Mouse (Mus musculus): ENCODE data around the gene Upf2.
"Not testable (repeated sequence)": the region's sequence is repeated elsewhere in the genome, so short reads cannot be mapped to it uniquely, and the experiment has no call there.

Gene Upf2

DNA sequence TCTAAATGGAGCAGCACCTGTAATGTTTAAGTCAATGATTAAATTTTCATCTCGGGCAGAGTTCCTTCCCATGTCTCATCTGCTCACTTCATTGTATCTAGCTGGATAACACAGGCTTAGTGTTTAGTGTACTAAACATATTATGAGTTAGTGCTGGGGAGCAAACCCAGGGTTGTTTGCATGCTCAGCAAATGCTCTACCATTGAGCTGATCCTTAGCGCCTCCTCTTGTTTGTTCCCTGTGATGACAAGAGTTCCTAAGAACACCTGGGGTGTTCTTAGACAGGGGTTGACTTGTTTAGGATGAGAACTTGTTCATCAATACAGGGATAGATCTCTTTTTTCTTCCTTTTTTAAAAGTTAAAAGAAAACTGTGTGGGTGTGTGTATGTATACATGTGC is 2.3 kb upstream of the Upf2 start:
- DNase-seq (ENCODE audit: extremely low read depth, low read depth): no peak

DNA sequence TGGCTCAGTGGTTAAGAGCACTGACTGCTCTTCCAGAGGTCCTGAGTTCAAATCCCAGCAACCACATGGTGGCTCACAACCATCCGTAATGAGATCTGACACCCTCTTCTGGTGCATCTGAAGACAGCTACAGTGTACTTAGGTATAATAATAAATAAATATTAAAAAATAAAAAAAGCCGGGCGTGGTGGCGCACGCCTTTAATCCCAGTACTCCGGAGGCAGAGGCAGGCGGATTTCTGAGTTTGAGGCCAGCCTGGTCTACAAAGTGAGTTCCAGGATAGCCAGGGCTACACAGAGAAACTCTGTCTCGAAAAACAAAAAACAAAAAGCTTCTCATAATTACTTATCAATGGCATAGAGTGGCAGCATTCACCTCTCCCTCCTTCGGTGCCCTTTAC is 1.4 kb upstream of the Upf2 start:
- DNase-seq (ENCODE audit: extremely low read depth, low read depth): not testable (repeated sequence)

DNA sequence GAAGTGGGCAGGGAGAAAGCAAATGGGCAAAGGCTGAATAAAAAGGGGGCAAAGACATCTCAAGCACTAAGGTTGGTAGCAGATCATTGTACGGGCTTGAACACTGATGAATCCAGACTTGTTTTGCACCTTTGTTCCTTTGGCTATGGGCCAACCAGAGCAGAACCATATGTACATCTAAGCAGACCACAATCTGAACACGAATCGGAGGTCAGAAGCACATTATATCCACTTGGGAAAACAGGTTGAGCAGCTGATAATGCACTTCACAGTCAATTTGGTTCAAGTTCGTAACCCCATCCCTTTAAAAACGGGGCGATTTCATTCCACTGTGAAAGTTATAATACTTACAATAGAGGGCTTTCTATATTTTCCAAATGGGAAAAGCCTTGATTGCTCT is 964 bp upstream of the Upf2 start:
- DNase-seq (ENCODE audit: extremely low read depth, low read depth): no peak

DNA sequence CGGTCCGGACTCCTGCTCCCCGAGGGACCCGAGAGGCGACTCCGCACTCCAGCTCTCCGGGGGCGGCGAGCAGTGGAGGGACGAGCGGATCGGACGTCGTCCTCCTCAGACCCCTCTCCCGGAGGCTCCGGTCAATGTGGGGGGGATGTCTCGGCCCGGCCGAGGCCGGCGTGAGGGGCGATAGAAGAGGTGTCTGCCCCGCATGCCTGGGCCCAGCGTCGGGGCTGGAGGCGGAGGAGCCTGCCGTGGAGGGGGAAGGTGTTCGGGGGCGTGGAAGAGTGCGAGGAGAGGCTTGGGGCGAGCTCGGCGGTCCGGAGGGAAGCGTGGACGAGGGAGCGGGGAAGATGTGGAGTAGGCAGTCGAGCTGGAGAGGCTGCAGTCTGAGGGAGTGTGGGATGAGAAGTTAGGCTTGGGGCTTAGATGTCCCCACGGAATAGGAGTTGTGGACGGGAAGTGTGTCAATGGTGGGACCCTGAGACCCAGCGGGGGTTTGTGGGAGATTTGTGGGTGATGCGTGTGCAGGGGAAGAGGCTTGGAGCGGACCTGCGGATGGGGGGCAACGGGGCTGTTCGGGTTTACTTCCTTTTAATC is 447 bp downstream of the Upf2 start:
- DNase-seq (ENCODE audit: extremely low read depth, low read depth): peak; percentile 41

DNA sequence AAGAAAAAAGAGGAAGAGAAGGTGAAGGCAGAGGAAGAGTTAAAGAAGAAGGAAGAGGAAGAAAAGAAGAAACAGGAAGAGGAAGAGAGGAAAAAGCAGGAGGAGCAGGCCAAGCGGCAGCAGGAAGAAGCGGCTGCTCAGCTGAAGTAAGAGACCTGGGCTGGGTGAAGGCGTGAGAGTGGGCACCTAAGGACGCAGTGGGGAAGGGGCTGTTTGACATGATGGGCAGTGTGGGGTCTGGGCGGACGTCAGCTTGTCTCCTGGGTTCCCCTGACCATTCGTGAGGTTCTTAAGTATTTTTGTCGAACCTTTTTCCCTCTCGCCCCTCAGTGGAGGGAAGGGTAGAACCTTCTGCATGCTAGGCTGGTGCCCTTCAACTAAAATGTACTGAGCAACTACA is 6.4 kb downstream of the Upf2 start:
- DNase-seq (ENCODE audit: extremely low read depth, low read depth): no peak

DNA sequence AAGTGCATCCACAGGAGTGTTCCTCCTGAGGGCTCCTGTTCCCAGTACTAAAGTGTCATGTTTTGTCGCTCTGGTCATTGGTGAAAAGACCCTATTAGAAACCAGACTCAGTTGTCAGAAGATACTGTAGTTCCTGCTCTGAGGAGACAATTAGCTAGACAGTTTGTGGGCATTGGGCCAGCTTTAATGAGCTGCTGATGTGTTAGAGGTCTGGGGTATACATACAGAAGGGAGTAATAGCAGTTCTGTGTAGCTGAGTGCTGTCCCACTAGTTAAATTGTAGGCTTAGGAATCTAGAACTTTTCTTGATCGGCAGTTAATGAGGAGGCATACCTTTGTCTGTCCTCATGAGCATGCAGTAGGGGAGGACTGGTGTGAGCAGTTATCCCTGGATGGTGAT is 11.0 kb downstream of the Upf2 start:
- no peak for DNase-seq (ENCODE audit: extremely low read depth, low read depth)

DNA sequence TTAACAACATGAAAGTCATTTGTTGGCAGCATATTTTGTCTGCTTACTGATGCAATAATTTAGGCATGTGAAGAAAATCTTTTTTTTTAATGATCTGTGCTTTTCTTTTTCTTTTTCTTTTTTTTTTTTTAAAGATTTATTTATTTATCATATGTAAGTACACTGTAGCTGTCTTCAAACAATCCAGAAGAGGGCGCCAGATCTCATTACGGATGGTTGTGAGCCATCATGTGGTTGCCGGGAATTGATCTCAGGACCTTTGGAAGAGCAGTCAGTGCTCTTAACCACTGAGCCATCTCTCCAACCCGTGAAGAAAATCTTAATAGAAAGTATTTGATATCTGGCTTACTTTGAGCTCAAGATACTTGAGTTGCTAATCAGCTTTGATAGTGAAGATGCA is 12.5 kb downstream of the Upf2 start:
- DNase-seq (ENCODE audit: extremely low read depth, low read depth): not testable (repeated sequence)

DNA sequence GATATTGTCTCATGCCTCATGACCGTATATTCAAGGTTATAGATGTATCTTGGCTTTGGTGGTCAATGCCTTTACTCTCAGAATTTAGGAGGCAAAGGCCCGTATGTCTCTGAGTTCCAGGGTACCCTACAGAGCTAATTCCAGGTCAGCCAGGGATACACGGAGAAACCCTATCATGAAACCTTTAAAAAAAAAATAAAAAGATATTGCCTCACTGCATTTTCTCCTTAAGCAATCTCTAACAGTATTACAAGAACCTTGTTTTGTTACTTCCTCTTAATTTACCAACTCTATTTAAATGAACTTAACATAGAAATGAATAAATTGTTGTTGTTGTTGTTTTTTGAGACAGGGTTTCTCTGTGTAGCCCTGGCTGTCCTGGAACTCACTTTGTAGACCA is 14.7 kb downstream of the Upf2 start:
- DNase-seq (ENCODE audit: extremely low read depth, low read depth): no peak

DNA sequence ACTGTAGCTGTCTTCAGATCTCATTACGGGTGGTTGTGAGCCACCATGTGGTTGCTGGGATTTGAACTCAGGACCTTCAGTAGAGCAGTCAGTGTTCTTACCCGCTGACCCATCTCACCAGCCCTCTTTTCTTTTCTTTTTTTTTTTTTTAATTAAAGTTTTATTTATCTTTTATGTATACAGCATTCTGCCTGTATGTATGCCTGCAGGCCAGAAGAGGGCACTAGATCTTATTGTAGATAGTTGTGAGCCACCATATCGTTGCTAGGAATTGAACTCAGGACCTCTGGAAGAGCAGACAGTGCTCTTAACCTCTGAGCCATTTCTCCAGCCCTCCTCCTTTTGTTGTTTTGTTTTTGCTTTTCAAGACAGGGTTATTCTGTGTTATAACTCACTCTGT is 19.4 kb downstream of the Upf2 start:
- not testable (repeated sequence) for DNase-seq (ENCODE audit: extremely low read depth, low read depth)

DNA sequence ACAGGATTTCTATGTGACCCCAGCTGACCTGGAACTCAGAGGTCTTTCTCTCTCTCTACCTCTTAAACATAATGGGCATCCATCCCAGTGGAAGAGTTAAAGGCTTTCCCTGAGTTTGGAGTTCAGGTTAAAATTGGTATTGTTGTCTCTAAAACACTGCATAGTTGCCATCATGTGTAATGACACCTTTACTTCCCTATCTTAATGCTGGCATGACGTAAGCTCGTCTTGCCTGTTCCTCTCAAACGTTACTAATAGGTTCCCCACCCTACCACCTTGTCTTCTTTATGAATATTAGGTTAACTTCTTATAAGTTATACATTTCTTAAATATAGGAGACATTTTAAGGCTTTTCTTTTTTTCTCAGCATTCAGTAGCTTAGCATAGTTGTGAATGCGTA is 26.3 kb downstream of the Upf2 start:
- no peak for DNase-seq (ENCODE audit: extremely low read depth, low read depth)

DNA sequence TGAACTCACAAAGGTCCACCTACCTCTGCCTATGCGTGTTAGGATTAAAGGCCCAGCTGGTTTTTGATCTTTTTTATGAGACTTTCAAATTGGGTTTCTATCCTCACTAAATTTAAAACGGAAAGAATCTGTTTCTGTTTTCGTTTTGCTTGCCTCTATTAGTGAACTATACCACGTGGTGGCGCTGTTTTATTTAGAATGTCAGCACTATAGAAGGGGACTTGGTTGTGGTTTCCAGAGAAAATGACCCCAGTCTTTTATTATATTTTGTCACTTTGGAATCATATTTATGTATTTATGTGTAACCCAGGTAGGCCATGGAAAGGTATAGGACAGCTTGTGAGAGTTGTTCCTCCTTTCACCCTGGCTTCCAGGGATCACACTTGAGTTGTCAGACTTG is 44.3 kb downstream of the Upf2 start:
- DNase-seq (ENCODE audit: extremely low read depth, low read depth): peak; percentile 12

DNA sequence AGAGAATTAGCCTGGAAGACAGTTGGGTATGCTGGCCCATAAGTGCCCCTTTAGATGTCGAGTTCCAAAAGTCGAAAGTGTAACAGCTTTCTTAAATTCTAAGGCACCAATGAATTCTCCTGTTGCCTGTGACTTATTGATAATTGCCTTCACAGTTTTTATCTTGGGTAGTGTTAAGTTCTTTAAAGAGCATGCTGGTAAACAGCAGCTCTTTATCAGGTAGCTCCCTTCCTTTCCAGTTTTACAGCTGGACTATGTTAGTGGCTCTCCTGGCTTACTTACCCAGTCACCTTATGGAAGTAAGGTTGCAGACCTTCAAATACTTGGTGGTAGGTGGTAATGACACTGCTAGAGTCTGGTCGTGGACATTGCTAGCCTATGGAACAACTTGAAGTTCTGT is 52.7 kb downstream of the Upf2 start:
- DNase-seq (ENCODE audit: extremely low read depth, low read depth): no peak

DNA sequence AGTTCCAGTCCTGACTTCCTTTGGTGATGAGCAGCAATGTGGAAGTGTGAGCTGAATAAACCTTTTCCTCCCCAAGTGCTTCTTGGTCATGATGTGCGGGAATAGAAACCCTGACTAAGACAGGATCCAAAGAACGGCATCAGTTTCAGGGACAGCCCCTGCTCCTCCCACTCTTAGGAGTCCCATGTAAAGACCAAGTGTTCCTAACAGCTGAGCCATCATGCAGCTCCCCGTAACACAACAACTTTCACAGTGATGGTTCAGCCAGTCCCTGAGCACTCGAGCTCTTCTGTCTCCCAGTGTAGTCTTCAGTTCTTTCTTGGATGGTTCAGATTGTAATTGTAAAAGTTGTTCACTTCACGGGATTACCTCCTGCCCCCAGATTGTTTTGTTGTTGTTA is 63.3 kb downstream of the Upf2 start:
- no peak for DNase-seq (ENCODE audit: extremely low read depth, low read depth)

DNA sequence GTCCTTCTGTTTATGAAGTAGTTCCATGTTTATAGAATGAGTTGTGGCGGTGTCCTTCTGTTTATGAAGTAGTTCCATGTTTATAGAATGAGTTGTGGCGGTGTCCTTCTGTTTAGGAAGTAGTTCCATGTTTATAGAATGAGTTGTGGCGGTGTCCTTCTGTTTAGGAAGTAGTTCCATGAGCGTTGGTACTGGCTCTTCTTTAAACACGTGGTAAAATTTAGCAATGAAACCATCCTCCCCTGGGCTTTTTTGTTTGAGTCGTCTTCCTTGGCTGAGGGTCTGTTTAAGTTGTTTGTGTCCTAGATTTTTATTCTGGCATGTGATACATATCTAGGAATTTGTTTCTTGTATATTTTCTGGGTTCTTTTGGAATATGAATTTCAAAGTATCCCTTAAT is 63.9 kb downstream of the Upf2 start:
- DNase-seq (ENCODE audit: extremely low read depth, low read depth): not testable (repeated sequence)

DNA sequence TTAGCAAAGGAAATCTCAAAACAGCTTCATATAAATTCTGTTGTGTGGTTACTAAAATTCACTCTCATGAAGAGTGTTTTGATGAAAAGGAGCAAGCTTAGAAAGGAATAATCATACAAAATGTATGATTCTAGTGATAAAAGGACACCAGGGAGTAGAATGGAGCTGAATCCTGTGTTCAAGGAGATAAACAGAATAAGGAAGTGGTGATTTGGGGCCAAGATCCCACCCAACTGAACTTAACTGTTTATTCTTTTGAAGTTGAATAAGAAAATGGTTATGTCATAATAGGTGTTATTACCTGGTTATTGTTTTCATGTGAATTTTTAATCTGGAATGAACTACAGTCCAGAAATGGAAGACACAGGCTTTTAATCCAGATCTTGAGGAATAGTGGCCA is 69.3 kb downstream of the Upf2 start:
- DNase-seq (ENCODE audit: extremely low read depth, low read depth): peak; percentile 6

DNA sequence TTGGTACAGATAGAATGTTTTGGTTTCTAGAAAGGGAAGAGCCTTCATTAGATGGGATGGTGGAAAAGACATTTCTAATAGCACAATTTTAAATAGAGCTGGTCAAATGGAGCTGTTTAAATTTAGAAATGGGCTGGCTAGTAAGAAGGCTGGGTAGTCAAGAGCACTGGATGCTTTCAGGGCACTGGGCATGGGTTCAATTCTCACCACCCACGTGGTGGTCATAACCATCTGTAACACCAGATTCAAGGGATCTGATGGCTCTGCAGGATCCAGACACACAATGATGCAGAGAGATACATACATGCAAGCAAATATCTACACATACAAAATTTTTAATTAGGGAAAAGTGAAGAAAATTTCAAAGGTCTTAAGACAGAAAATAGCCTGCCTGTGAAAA is 91.4 kb downstream of the Upf2 start:
- no peak for DNase-seq (ENCODE audit: extremely low read depth, low read depth)

DNA sequence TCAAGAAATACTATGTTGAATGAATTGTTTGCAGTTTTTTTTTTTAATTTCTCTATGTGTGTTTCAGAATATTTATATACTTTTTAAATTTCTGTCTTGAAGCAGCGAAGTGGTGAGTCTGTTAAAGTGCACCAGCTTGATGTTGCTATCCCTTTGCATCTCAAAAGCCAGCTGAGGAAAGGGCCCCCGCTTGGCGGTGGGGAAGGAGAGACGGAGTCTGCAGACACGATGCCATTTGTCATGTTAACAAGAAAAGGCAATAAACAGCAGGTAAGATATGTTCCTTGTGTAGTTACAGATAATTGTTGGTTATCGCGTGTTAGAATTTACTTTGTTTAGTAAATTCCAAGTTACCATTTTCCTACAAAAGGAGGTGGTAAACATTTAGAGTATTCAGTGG is 95.5 kb downstream of the Upf2 start:
- no peak for DNase-seq (ENCODE audit: extremely low read depth, low read depth)

DNA sequence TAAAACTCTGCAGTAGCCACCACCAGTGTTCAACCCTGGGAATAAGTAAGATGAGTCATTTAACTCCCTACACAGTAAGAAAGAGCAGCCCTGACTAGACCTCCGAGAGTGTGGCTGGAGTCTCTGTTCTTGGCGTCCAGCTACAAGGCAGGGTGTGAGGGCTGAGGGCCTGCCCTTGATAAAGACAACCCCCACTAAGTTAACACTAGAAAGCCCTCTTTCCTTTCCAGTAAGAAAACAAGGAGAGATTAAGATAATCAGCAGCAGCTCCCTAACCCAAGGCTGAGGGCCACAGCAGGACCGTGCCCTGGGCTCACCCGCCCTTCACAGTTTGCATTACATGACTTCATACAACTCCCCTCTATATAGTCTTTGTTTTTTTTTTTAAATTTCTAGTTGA is 97.3 kb downstream of the Upf2 start:
- no peak for DNase-seq (ENCODE audit: extremely low read depth, low read depth)

DNA sequence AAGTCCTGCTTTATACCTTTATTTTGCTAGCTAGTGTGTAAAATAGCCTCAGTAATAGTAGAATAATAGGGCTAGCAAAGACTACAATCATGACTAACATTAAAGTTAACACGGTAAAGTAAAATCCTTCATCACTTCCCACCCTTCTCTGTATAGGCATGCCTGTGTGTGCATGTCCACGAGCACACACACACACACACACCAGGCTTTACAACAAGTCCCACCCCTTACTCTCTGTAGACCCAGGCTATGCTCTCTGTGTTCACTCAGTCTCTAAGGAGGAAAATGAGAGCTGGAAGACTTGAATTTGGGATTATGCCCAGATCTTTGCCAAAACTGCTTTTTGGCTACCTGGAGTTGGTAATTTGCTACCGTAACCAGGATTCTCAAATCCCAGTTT is 97.7 kb downstream of the Upf2 start:
- no peak for DNase-seq (ENCODE audit: extremely low read depth, low read depth)

DNA sequence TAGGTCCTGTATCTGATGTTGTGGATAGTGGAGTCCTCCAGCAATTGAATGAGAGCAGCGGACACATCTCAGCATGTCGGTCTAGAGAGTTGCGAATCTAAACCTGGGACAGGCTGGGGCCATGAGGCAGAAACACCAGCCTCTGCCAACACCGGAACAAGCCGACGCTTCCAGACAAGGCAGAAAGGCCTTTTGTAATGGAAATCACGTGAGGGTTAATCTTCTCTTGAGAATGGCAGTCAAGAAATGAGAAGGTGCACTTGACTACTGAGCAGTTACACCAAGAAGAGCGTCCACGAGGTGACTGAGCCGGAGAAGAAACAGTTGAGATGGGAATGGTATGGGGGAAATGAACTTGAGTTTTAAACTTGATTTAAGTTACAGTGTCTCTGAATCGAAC is 104.2 kb downstream of the Upf2 start:
- DNase-seq (ENCODE audit: extremely low read depth, low read depth): no peak

DNA sequence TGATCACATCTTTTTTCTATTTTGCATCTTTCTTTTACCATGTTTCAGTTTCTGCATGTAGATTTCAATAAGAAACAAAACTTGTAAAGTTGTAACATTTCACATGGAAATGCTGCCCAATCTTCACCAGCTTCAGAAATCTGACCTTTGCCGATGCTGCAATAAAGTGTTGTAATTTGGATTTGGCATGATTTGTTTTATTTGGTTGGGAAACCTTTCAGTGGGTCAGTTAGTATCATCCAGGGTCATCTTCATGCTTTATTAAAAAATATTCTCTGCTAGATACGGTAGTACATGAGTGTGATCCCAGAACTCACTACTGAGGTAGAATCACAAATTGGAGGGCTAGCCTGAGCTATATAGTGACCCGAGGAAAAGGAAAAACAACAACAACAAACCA is 105.2 kb downstream of the Upf2 start:
- no peak for DNase-seq (ENCODE audit: extremely low read depth, low read depth)

DNA sequence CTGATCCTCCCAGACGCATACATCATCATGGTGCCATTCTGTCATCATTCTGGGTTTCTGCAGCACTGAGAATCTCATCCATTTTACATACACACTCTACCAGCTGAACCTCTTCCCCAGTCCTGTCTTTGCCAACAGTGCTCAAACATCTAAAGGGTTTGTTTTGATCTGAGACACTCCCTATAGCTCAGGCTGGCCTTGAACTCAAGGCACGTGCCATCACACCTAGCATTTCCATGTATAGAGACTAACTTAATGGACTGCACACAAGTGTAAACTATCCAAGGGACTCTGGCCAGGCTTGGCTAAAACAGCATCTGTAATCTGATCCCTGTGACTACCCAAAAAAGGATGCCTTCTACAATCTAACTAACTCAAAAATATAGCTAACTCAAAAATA is 108.0 kb downstream of the Upf2 start:
- no peak for DNase-seq (ENCODE audit: extremely low read depth, low read depth)

DNA sequence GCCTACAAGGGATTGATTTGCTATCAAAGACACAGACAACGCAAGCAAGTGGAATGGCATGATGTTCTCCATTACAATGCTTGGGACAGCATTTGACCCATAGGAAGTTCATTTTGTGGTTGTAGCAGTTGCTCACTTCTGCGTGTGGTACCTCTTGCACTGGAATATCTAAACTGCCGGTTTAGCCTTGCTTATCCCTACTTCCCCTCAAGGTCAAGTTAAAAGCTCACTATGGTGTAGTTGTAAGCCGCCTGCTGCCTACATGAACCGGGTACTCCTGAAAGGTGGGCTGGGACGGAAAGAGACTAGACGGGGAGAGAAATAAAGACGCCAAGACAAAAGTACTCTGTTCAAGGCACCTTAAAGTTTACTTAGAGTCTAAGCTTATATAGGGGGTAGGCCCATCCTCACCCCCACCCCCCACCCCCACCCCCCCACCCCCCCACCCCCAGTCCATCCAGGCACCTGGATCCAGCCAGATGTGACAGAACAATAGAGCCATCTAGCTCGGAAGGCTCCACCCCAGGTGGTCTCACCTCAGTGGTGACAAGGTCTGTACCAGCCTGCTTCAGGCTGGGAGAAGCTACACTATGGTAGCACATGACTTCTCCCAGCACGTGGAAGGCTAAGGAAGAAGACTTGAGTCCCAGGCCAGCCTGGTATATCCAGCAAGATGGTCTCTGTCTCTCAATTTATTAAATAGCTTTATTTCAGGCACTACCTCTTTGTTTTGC is 109.0 kb downstream of the Upf2 start:
- DNase-seq (ENCODE audit: extremely low read depth, low read depth): no peak

DNA sequence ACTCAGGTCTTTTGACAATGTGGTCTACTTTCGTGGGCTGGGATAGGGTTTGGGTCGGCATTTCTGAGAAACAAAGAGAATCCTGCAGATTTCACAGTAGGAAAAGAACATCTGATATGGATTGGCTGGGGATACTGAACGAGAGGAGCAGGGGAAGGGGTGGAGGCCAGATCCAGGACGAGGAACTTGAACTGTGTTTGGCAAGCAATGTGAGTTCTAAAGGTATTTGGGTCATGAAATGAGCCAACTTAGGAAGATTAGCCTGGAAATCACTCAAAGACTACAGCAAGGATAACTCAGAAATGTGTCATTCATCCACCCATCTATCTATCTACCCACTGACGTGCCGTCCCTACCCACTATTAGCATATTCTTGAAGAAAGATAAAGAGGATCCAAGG is 116.1 kb downstream of the Upf2 start:
- DNase-seq (ENCODE audit: extremely low read depth, low read depth): no peak

Data from MEL-GATA-1-ER (cell line).